Mouse (Mus musculus) bone marrow, adult 2 months (tissue): ENCODE measurements at regions not wholly inside any gene's neighbourhood (a gene's known extent, or its start where the extent isn't known, plus 50 kb on each side); places are given as distances from the start of the nearest gene placed in this dataset.

Experiments
- CTCF ChIP-seq: fragments of 200-500 bp; IDR thresholded peaks from 2 replicates; pipeline ENCODE4 v1.5.1; 2011; ENCODE audit warnings: low read length, control low read depth; ENCODE audit not compliant: control insufficient read depth, insufficient read depth
- POLR2A ChIP-seq: fragments of 200-500 bp; IDR thresholded peaks from 2 replicates; pipeline ENCODE4 v1.6.1; 2011; ENCODE audit warnings: low read depth, mild to moderate bottlenecking, control low read depth, low read length, borderline replicate concordance; ENCODE audit not compliant: control insufficient read depth

DNA sequence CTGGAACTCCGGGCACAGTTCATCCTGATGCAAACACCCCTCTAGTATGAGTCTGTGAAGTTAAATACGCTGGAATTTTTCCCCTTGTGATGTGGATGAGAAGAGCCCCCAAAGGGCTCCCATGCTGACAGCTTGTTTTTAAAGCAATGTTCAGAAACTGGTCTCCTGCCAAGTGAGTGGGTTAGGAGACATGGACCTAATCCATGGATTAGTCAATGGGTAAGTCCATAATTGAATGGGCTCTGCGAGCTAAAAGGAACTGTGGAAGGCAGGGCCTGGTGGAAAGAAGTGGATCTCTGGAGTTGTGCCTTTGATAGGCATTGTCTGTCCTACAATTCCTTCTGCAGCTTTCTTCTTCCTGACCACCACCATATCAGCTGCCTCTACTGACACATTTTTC lies 104.5 kb upstream of the Tas2r134 start:
- TF ChIP-seq CTCF: no peak
- no peak for TF ChIP-seq POLR2A
